Mouse (Mus musculus) mature B cell (primary cell): ENCODE results near the gene Olfr1506.
"Not testable (repeated sequence)": the region's sequence is repeated elsewhere in the genome, so short reads cannot be mapped to it uniquely, and the experiment has no call there.

Experiments
- in situ Hi-C: fragments of 300-500 bp; cut with MboI; formaldehyde crosslinking; loops from 2 replicates; pipeline ENCODE4 v1.14.3; 2019

The Olfr1506 gene

GRCm38 (mm10) chr2:90224393-90224792 is at the start of gene Olfr1506:
Gene Olfr1506, minus strand, starts transcription at chr2:90224493.
- in situ Hi-C loops, result not testable (repeated sequence)

- in situ Hi-C loops, result no loop called here
Observed at GRCm38 (mm10) chr2:90270932-90271331, 46.6 kb upstream of the Olfr1506 start, which contains the start of gene Olfr1271. Gene Olfr1271, minus strand, starts transcription at chr2:90271032.

- in situ Hi-C loops, result no loop called here
Observed at GRCm38 (mm10) chr2:90257492-90257891, 33.2 kb upstream of the Olfr1506 start, which contains the start of gene Olfr142. Gene Olfr142, minus strand, starts transcription at chr2:90257592.

- in situ Hi-C loops, result not testable (repeated sequence)
Observed at GRCm38 (mm10) chr2:90199606-90200005, 24.7 kb downstream of the Olfr1506 start.

- in situ Hi-C loops, result not testable (repeated sequence)
Observed at GRCm38 (mm10) chr2:90195285-90195684, 29.0 kb downstream of the Olfr1506 start.

GRCm38 (mm10) chr2:90194750-90195149 is 29.5 kb downstream of the Olfr1506 start:
- in situ Hi-C loops, result not testable (repeated sequence)

GRCm38 (mm10) chr2:90187082-90187481 is 37.2 kb downstream of the Olfr1506 start:
- in situ Hi-C loops, result not testable (repeated sequence)

- in situ Hi-C loops, result not testable (repeated sequence)
Observed at GRCm38 (mm10) chr2:90186082-90186481, 38.2 kb downstream of the Olfr1506 start.
